Mouse (Mus musculus): Measurements from ENCODE around the gene Lrp1. TPM values are rescaled to one million over a fixed set of nuclear protein-coding genes. Genes with fewer than 3 reads are reported as not detected.
A peak's percentile ranks its signal among the peaks of the same experiment; 100 is the strongest.
"Not testable (repeated sequence)": the region's sequence is repeated elsewhere in the genome, so short reads cannot be mapped to it uniquely, and the experiment has no call there.

Lrp1 gene
- total RNA-seq, 2 experiments from 2014 or later, result 288 to 310 TPM

DNA sequence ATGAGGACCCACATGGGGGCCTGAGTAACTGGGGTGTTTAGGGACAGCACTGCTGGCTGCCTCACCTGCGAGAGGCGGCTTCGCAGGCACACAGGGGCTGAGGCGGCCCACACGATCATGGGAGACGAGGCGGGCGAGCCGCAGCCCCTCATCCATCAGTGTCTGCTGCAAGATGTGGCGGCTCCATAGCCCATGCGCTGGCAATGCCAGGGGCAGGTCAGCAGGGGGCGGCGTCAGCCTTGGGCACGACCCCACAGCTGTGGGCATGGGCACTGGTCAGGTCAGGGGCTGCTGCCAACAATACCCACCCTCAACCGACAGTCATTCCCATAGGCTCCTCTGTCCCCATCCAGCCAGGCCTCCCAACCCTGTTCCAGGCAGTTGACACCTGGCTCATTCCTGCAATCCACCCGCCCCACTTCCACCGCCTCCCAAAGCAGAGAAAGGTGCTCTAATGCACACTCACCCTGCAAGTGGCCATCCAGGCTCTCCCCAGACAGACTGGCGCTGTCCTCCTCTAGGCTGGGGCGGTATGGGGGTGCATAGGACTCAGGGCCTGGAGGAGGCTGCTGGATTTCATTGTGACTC lies 41.8 kb upstream of the Lrp1 start:
- H3K27ac ChIP-seq, result peak overlapping the region; percentile 99
- no peak for DNase-seq (ENCODE audit: low spot score in 2 of 2)
- peak; percentile 57 for TF ChIP-seq CTCF (conservative IDR thresholded peaks at IDR 0.05)
- peak overlapping the region; percentile 85 for H3K4me3 ChIP-seq

DNA sequence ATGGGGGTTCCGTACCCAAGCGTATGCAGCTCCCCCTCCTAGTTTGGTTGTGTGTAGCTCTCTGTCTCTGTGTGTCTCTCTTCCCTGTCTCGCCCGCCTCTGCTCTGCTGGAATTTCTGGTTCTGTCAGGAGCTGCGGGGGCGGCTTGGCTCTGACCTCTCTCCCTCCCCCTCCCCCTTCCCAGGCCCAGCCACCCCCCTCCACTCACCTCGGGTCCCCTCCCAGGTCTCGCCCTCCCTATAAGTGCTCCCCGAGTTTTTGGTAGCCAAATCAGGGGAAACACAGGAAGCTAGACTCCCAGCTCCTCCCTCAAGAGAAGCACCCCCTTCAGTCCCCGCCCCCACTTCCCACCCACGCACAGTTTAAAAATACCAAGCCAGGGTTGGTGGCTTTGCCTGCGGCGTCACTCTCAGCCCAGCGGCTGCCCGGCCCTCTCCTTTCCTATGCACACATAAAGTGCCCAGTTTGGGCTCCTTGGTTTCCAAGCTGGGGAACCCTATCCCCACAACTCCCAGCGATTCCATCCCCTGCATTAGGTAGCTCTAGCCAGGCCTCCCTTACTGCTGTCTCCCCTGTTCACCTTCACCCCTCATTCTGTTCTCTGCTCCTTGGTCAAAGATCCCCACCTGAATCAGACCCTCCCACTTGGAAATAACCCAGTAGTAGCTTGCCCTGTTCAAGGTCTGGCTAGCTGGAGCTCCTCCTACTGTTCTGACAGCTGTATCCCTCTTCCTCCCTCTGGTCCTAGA lies 41.1 kb upstream of the Lrp1 start:
- DNase-seq (ENCODE audit: low spot score in 2 of 2), result peak in 1 of 2 experiments; percentile 45
- Histone ChIP-seq H3K4me3 (peak overlapping the region; percentile 85), H3K27ac (peak overlapping the region; percentile 99)
- TF ChIP-seq CTCF (conservative IDR thresholded peaks at IDR 0.05), result no peak

DNA sequence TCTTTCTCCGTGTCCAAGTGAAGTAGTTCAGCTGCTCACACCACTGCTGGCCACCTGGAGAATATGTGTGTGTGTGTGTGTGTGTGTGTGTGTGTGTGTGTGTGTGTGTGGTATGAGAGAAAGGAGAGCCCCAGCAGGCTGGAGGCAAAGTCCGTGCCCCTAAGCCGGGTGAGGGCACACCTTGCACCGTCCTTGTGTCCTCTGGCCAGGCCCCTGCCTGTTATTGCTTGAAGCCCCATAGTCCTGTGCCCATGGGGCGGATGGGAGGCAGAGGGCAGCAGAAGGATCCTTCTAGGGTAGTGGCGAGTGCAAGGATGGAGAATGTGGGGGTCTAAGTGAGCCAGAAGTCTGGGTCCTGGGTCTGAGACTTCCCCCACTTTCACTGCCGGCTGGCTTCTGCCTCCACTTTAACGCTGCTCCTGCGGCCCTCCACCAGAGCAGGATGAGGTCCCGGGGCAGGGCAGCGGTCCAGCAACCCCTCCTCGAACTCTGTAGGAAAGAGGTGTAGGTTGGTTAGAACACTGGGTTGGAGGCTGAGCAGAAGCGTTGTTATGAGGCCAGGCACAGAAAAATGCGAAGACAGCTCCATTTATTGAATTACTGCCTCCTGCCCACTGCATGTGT lies 40.5 kb upstream of the Lrp1 start:
- Histone ChIP-seq H3K27ac (peak overlapping the region; percentile 99), H3K4me3 (peak overlapping the region; percentile 85)
- no peak for DNase-seq (ENCODE audit: low spot score in 2 of 2)
- no peak for TF ChIP-seq CTCF (conservative IDR thresholded peaks at IDR 0.05)

DNA sequence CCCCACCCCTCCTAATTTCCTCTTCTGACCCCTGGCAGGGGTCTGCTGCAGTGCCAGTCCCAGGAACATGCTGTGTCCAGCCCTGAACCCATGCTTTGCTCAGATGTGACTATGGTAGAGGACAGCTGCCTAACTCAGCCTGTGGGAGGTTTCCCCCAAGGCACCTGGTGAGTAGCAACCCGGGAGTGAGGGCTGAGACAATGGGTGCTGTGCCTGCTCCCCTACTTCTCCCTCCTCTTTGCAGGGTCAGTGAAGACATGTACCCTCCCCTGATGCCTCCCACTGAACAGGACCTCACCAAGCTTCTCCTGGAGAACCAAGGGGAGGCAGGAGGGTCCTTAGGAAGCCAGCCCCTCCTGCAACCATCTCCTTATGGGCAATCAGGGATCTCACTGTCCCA lies 38.6 kb upstream of the Lrp1 start:
- no peak for TF ChIP-seq CTCF (conservative IDR thresholded peaks at IDR 0.05)
- Histone ChIP-seq H3K4me3 (no peak overlapping the region), H3K27ac (no peak overlapping the region)
- no peak for DNase-seq (ENCODE audit: low spot score in 2 of 2)

DNA sequence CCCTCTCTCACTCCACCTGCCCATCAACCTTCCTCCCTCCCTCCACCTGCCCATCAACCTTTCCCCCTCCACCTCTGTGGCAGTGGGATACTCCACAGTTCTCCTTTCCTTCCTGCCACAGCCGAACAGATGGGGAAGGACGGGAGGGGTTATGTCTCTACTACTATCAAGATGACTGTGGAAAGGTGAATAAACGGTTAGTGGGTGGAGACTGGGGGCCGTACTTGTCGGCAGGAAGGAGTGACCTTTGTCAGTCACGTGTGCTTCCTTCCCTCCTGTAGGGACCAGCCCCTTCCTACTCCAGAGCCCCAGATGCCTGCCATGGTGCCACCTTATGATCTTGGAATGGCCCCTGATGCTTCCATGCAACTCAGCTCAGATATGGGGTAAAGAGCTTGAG lies 37.1 kb upstream of the Lrp1 start:
- no peak for TF ChIP-seq CTCF (conservative IDR thresholded peaks at IDR 0.05)

DNA sequence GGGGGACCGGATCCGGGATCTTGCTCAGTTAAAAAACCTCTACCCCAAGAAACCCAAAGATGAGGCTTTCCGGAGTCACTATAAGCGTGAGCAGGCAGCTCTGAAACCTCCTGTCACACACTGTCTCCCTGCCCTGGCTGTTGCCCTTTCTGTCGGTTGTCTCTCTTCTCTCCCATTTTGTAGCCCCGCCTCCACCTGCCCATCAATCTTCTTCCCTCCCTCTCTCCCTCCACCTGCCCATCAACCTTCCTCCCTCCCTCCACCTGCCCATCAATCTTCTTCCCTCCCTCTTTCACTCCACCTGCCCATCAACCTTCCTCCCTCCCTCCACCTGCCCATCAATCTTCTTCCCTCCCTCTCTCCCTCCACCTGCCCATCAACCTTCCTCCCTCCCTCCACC lies 36.7 kb upstream of the Lrp1 start:
- not testable (repeated sequence) for H3K4me3 ChIP-seq; DNase-seq (ENCODE audit: low spot score in 2 of 2); H3K27ac ChIP-seq

More for the DNA sequence above, 37.1 kb upstream of the Lrp1 start:
- Histone ChIP-seq H3K27ac (no peak overlapping the region), H3K4me3 (no peak overlapping the region)
- no peak for DNase-seq (ENCODE audit: low spot score in 2 of 2)

DNA sequence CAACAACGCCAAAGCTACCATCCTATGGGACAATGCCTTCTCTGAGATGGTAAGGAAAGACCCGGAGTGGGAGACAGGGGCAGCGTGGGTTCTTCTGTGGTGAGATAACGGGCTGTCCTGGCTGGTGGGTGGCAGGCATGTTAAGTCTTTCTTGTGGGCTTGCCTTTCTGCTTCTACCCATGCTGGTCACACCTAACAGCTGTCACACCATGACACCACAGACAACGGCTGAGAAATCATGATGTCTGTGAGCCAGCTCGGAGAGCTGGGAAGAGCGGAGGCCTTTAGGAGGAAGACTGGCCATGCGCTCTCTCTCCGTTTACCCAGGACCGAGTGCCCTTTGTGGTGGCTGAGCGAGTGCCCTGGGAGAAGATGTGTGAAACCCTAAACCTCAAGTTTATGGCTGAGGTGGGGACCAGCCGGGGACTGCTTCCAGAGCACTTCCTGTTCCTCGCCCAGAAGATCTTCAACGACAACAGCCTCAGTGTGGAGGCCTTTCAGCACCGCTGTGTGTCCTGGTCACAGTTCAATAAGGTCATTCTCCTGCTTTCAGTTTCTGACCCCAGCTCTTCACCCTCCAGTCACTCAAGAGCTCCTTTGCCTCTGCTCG lies 34.1 kb upstream of the Lrp1 start:
- no peak for TF ChIP-seq CTCF (conservative IDR thresholded peaks at IDR 0.05)

DNA sequence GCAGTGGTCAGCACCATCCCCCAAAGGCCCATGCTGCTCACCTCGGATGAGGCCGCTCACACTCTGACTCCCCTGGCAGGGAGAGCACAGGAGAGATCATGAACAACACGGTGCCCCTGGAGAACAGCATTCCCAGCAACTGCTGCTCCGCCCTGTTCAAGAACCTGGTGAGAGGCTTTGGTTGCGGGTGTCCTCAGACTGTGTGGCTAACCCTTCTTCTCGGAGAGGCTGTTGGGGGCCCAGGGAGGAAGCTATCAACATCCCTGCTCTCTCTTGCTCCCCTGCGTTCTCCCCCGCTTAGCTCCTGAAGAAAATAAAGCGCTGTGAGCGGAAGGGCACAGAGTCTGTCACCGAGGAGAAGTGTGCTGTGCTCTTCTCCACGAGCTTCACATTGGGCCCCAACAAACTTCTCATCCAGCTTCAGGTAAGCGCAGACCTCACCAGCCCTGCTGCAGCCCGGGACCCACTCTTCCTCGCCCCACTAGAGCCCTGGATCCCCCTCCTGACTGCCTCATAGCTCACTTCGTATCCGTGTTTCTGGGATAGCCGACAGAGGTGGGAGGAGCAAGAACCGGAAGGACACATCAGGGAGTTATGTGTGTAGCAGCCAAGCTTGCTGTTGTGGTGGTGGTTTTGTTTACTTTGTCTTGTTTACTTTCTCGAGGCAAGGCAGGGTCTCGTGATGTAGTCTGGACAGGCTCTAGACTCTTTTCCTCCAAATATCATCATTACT lies 32.1 kb upstream of the Lrp1 start:
- no peak for DNase-seq (ENCODE audit: low spot score in 2 of 2)
- Histone ChIP-seq H3K27ac (no peak overlapping the region), H3K4me3 (no peak overlapping the region)
- TF ChIP-seq CTCF (conservative IDR thresholded peaks at IDR 0.05), result no peak

More for the DNA sequence above, 34.1 kb upstream of the Lrp1 start:
- Histone ChIP-seq H3K4me3 (no peak overlapping the region), H3K27ac (no peak overlapping the region)
- DNase-seq (ENCODE audit: low spot score in 2 of 2), result no peak

DNA sequence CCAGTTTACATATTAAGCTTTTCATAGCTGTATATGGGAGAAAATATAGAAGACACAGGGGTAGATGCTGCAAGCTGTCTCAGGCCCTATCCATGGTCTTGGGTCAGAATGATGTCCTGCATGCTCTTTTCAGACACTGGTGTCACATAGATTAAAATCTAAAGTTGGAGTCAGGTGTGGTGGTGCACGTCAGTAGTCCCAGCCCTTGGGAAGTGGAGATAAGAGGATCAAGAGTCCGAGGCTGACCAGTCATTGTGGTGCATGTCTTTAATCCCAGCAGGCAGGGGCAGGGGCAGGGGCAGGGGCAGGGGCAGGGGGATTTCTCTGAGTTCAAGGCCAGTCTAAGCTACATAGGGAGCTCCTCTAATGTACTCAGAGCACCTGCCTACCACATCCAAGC lies 24.8 kb upstream of the Lrp1 start:
- no peak for TF ChIP-seq CTCF (conservative IDR thresholded peaks at IDR 0.05)
- Histone ChIP-seq H3K4me3 (no peak overlapping the region), H3K27ac (no peak overlapping the region)
- DNase-seq (ENCODE audit: low spot score in 2 of 2), result no peak

DNA sequence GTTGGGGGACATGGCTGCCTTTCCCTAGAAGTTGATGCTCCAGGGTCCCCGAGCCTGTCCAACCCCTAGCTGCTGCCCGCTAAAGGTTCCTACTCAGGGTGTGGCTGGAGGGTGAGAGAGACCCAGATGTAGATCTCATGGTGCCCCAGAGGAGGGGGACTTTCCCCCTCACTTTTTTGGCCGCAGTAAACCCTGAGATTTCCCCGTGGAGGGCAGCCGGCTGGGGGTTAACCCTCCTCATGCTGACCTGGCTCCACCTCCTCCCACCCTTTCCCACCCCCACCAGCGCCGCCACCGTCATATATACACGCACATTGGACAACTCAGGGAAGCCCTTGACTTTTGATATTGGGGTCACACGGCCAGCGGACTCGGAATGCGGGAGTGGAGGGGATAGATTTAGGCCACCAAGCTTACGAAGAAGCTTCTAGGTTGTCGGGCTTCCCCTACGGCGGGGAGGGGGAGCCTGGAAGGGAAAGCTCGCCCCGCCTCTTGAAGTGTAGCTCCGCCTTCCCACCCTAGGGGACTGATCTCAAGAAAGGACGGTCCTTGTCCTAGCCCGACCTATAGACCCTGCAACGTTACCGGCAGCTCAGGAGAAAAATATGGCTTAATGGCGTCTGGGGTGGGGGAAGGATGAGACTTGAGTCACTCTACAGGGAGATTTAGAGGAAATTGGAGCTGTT lies 22.7 kb upstream of the Lrp1 start:
- no peak for TF ChIP-seq CTCF (conservative IDR thresholded peaks at IDR 0.05)
- H3K27ac ChIP-seq, result peak overlapping the region; percentile 84
- peak overlapping the region; percentile 51 for H3K4me3 ChIP-seq
- no peak for DNase-seq (ENCODE audit: low spot score in 2 of 2)

DNA sequence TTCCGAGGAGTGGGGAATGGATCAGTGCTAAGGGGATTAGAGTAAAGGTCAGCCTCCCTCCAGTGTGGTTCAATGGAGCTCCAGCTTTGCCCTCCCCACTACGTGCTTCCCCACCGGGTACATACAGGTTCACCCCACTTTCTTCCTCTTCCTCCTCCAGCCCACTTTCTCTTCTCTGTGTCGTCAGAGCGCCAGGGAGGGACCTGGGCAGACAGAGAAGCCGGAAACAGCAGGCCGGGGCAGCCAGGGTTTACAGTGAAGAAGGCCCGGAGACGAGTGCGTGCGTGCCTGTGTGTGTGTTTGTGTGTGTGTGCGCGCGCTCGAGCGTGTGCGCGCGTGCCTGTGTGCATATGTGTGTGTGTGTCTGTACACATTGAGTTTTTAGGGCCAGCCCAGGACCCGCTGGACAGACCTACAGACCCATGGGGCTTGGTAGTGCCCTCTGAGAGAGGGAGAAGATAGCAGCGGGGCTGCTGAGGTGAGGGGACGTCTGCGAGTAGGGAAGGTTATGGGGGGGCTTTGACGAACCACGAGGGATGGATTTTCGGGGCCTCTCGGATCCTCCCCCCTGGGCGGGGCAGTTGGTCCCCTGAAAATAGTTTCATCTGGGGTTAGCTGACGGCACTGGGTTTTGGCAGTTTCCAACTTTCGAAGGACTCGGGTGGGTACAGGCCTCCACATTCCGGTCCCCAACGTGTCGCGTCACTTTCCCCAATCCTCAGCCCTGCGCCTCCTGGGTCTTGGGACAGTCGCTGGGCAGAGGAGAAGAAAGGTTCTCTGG lies 22.0 kb upstream of the Lrp1 start, which contains the start of gene Stat6:
Gene Stat6 (plus strand): TSS at position 215 of the 781 bp plus-strand sequence.
- peak within 1 kb of the TSS; percentile 51 for H3K4me3 ChIP-seq
- DNase-seq (ENCODE audit: low spot score in 2 of 2), result no peak
- TF ChIP-seq CTCF (conservative IDR thresholded peaks at IDR 0.05), result no peak
- peak within 1 kb of the TSS; percentile 84 for H3K27ac ChIP-seq

Data from layer of hippocampus, adult 2 months (tissue).